Mouse (Mus musculus) testis, adult 2 months (tissue): ENCODE data around the gene Lair1.
"Not testable (repeated sequence)": the region's sequence is repeated elsewhere in the genome, so short reads cannot be mapped to it uniquely, and the experiment has no call there.

Experiments
- CTCF ChIP-seq: fragments of 200-500 bp; IDR thresholded peaks from 2 replicates; pipeline ENCODE4 v1.5.1; 2012; ENCODE audit warnings: low read depth, mild to moderate bottlenecking, inconsistent platforms, low read length, moderate library complexity; ENCODE audit not compliant: control insufficient read depth, insufficient read depth, insufficient replicate concordance
- POLR2A ChIP-seq: fragments of 200-500 bp; IDR thresholded peaks from 2 replicates; pipeline ENCODE4 v1.6.1; 2012; ENCODE audit warnings: low read depth, mild to moderate bottlenecking, inconsistent platforms, low read length, moderate library complexity; ENCODE audit not compliant: control insufficient read depth

- not testable (repeated sequence) for TF ChIP-seq CTCF, POLR2A
Observed at GRCm38 (mm10) chr7:4060602-4061188, 2.3 kb downstream of the Lair1 start.
